In the genomic region with DNA sequence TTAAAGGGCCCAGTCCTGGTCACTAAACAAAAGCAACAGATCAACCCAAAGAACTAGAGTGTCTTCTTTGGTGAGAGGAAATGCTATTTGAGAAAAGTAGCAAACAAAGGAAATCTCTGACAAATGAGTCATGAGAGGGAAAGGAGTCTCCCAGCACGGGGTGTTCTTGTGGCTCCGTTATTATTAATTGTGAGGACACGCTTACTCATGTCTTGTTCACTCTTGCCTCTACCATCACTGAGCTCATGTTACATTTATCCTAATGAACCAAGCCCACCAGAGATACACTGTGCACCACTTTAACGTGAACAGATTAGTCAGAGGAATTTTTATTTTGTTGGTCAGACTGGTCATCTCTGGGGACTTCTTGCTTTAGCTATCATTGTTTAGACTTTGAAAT, we compare ENCODE assay signal across 22 mouse cellular contexts.
A peak's percentile ranks its signal among the peaks of the same experiment; 100 is the strongest.
DNase-seq lines count a peak whose midpoint lies in the region; ATAC-seq and TF ChIP-seq lines count a peak whose summit lies in the region.
"Had no signal": no experiment of that assay in that cellular context is flagged by ENCODE, and none has a peak within 500 bp of the region (broad histone marks: within the 10 kb centered on the region; RNA-seq: fewer than 3 reads in every experiment).

No protein-coding gene starts in this region.

- H3K27me3 ChIP-seq in embryonic facial prominence, embryonic 13.5 days = no peaks in the 10 kb centered on the region
- H3K27me3 ChIP-seq in embryonic facial prominence, embryonic 10.5 days (replicated peaks; ENCODE audit: low read depth, poor library complexity, severe bottlenecking) = no peaks in the 10 kb centered on the region
- no peaks in the 10 kb centered on the region for H3K27me3 ChIP-seq in Patski
- H3K27me3 ChIP-seq: heart, embryonic 12.5 days; hindbrain, embryonic 15.5 days had no signal

- TF ChIP-seq CTCF in Patski (IDR thresholded peaks at IDR 0.05) = no peak

- CTCF ChIA-PET in Patski (lab: Charles Lee) = interaction anchor here (1.0 to 2.3 kb wide), 3 partner anchors 16 to 772 kb away, joined by 3 to 5 read pairs (median 3); no protein-coding TSS in a partner anchor

- H3K4me1 ChIP-seq in embryonic facial prominence, embryonic 13.5 days = peaks cover 32% of the 10 kb centered on the region
- H3K4me1 ChIP-seq in embryonic facial prominence, embryonic 10.5 days = peaks cover 14% of the 10 kb centered on the region
- H3K4me1 ChIP-seq: forebrain, embryonic 10.5 days; hindbrain, embryonic 15.5 days had no signal

- no peak overlapping the region for H3K4me3 ChIP-seq in embryonic facial prominence, embryonic 13.5 days
- H3K4me3 ChIP-seq in embryonic facial prominence, embryonic 10.5 days = no peak overlapping the region
- H3K4me3 ChIP-seq: erythroblast, embryonic 14.5 days; forebrain, embryonic 10.5 days; heart, adult 2 months; heart, embryonic 12.5 days; hindbrain, embryonic 15.5 days had no signal

- 61% methylated on average over 4 of the region's 4 CpGs for WGBS in embryonic facial prominence, embryonic 13.5 days
- 80% methylated on average over 4 of the region's 4 CpGs for WGBS in embryonic facial prominence, embryonic 10.5 days

- no peak for ATAC-seq in embryonic facial prominence, embryonic 13.5 days (ENCODE audit: insufficient number of reproducible peaks, insufficient read depth, low FRiP score, low TSS enrichment, low read depth)
- peak; percentile 42 for ATAC-seq in Patski
- ATAC-seq: CD4-positive, CD25-positive, alpha-beta regulatory T cell, adult 4 months; forebrain, embryonic 14.5 days; intestine, embryonic 16.5 days had no signal

- H3K4me2 ChIP-seq in embryonic facial prominence, embryonic 13.5 days = no peak overlapping the region
- H3K4me2 ChIP-seq: heart, embryonic 12.5 days; hindbrain, embryonic 15.5 days had no signal

- H3K27ac ChIP-seq in embryonic facial prominence, embryonic 13.5 days = 0 out of 2 replicates have a peak overlapping the region, but pooled peaks have one; percentile 3
- H3K27ac ChIP-seq in embryonic facial prominence, embryonic 10.5 days (replicated peaks) = no peak overlapping the region
- H3K27ac ChIP-seq: forebrain, embryonic 10.5 days; heart, adult 2 months; hindbrain, embryonic 15.5 days had no signal

- in situ Hi-C loops in Patski (cut with MboI; ENCODE audit: low pct_unique_long_range_greater_than_20kb) = no loop called here

- no peak for DNase-seq in embryonic facial prominence, embryonic 10.5 days (ENCODE audit: low spot score)
- peak; percentile 36 for DNase-seq in 416B (ENCODE audit: low read depth)
- DNase-seq in Patski (ENCODE audit: low read depth, low spot score) = no peak
- peak; percentile 31 for DNase-seq in skeletal muscle tissue, adult 2 months (ENCODE audit: low read depth, low spot score)
- DNase-seq in lung, postnatal 10 days = no peak
- no peak for DNase-seq in gastrocnemius, postnatal 10 days
- DNase-seq: adrenal gland, postnatal 10 days; cerebellum, adult 11 months; cerebellum, adult 9-10 months; cerebellum, postnatal 25 days; gastrocnemius, postnatal 14 days; heart, adult 2 months; heart, postnatal 36 days had no signal

- no peaks in the 10 kb centered on the region for H3K36me3 ChIP-seq in embryonic facial prominence, embryonic 13.5 days
- H3K36me3 ChIP-seq in embryonic facial prominence, embryonic 10.5 days (replicated peaks) = no peaks in the 10 kb centered on the region
- H3K36me3 ChIP-seq: forebrain, embryonic 10.5 days; G1E; heart, embryonic 12.5 days; hindbrain, embryonic 15.5 days had no signal

- H3K9ac ChIP-seq in embryonic facial prominence, embryonic 13.5 days = no peak overlapping the region
- H3K9ac ChIP-seq: heart, embryonic 12.5 days; hindbrain, embryonic 15.5 days had no signal

- H3K9me3 ChIP-seq in embryonic facial prominence, embryonic 13.5 days = no peaks in the 10 kb centered on the region
- H3K9me3 ChIP-seq in embryonic facial prominence, embryonic 10.5 days = no peaks in the 10 kb centered on the region
- H3K9me3 ChIP-seq: forebrain, embryonic 10.5 days; G1E; heart, embryonic 12.5 days; hindbrain, embryonic 15.5 days had no signal

- POLR2A ChIA-PET in Patski (lab: Charles Lee) = no interaction called here

Comparison
In these comparisons a context has a peak if more than half of its experiments do, and no peak if none do; other contexts are left out.
1. DNase-seq: peak in 416B (single experiment) and skeletal muscle tissue, adult 2 months (single experiment); none in embryonic facial prominence, embryonic 10.5 days (single experiment), Patski (single experiment), lung, postnatal 10 days (single experiment) and gastrocnemius, postnatal 10 days (single experiment).